Mouse (Mus musculus): Measurements from ENCODE around the gene Sbds. TPM values are rescaled to one million over a fixed set of nuclear protein-coding genes. Genes with fewer than 3 reads are reported as not detected.
A peak's percentile ranks its signal among the peaks of the same experiment; 100 is the strongest.

Sbds gene
- 33.7 and 40.7 TPM in 2 replicates for polyA plus RNA-seq (2012; rRNA removed)

DNA sequence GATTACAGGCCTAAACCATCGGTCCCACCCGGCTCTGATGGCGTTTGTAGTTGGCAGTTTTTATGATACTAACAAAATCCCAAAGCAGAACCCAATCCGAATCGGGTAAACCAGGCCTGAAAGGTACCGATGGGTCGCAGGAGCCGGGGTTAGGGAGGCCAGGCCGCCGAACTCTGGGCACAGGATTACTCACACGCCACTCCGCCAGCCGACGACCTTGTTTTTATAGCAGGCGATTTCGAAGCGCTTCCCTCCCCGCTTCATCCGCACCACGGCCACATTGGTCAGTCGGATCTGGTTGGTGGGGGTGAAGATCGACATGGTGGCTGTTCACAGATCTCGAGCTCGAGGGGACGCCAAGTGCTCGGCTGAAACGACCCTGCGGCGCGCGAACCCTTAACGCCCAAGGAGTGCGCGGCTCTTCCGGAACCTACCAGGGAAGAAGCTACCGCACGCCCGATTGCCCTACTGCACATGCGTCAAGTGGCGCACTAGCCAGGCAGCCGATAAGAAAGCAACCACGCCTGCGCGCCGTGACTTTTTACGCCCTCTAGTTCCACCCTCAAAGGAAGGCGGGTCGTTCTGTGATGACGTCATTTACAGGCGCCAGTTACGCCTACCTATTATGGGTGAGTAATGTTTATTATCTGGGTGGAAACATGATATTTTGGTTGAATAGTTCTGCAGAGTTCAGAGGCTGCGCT, at the start of gene Sbds, which contains the start of gene Tyw1:
Sbds (minus strand) TSS at position 514 of the 704 bp plus-strand sequence.
Tyw1 (plus strand) TSS at position 603 of the 704 bp plus-strand sequence.
- WGBS: under 1% methylated on average over 52 of the region's 52 CpGs
- peak; percentile 99 for DNase-seq
- Histone ChIP-seq H3K36me3 (ENCODE audit: control insufficient read depth, insufficient read depth, low read length) (peaks cover 3% of the 10 kb centered on the region; the same call in 1 of the 2 replicates), H3K4me1 (ENCODE audit: control insufficient read depth, insufficient read depth, low read length) (peaks cover 5% of the 10 kb centered on the region; the same call in 1 of the 2 replicates), H3K27me3 (replicated peaks; ENCODE audit: control insufficient read depth, insufficient read depth, low read length) (no peaks in the 10 kb centered on the region), H3K27ac (ENCODE audit: insufficient read depth, low read depth, low read length) (peak within 1 kb of the TSS; percentile 94), H3K4me3 (ENCODE audit: insufficient read depth, low read depth, low read length) (peak within 1 kb of the TSS; percentile 92)
- peak; percentile 94 for TF ChIP-seq POLR2A (IDR thresholded peaks at IDR 0.05; ENCODE audit: low read depth, low read length)
- no peak for TF ChIP-seq CTCF (conservative IDR thresholded peaks at IDR 0.05; ENCODE audit: insufficient read depth, insufficient read length, low read depth, low read length)

DNA sequence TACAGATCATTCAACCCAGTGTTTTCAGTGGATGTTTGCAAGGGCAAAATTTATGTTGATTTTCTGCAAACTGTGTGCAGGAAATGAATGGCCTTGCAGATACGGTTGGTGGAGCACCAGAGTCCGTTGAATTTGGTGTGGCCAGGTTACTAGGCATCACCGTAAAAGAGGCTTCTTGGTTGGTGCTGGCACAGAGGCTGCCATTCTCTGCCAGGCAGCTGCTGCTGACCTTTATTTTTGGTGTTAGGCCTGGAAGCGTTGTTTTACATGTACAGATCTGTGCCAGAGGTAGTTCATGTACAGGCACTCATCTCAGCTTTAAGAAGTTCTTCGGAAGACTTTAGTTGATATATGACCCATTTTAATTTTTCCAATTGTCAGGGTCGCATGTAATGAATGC, 48.3 kb upstream of the Sbds start:
- Histone ChIP-seq H3K4me3 (ENCODE audit: insufficient read depth, low read depth, low read length) (no peak overlapping the region), H3K36me3 (ENCODE audit: control insufficient read depth, insufficient read depth, low read length) (no peaks in the 10 kb centered on the region; the same call in 1 of the 2 replicates), H3K27me3 (replicated peaks; ENCODE audit: control insufficient read depth, insufficient read depth, low read length) (no peaks in the 10 kb centered on the region), H3K4me1 (ENCODE audit: control insufficient read depth, insufficient read depth, low read length) (no peaks in the 10 kb centered on the region), H3K27ac (ENCODE audit: insufficient read depth, low read depth, low read length) (no peak overlapping the region)
- 76% methylated on average over 6 of the region's 6 CpGs for WGBS
- DNase-seq: no peak
- no peak for TF ChIP-seq CTCF (conservative IDR thresholded peaks at IDR 0.05; ENCODE audit: insufficient read depth, insufficient read length, low read depth, low read length)
- no peak for TF ChIP-seq POLR2A (IDR thresholded peaks at IDR 0.05; ENCODE audit: low read depth, low read length)

GRCm38 (mm10) chr5:130299526-130299925, 44.2 kb upstream of the Sbds start:
- WGBS: 86% methylated on average over 8 of the region's 8 CpGs
- Histone ChIP-seq H3K27ac (ENCODE audit: insufficient read depth, low read depth, low read length) (no peak overlapping the region), H3K4me3 (ENCODE audit: insufficient read depth, low read depth, low read length) (no peak overlapping the region), H3K27me3 (replicated peaks; ENCODE audit: control insufficient read depth, insufficient read depth, low read length) (no peaks in the 10 kb centered on the region), H3K36me3 (ENCODE audit: control insufficient read depth, insufficient read depth, low read length) (no peaks in the 10 kb centered on the region; the same call in 1 of the 2 replicates), H3K4me1 (ENCODE audit: control insufficient read depth, insufficient read depth, low read length) (no peaks in the 10 kb centered on the region)
- TF ChIP-seq CTCF (conservative IDR thresholded peaks at IDR 0.05; ENCODE audit: insufficient read depth, insufficient read length, low read depth, low read length): no peak
- TF ChIP-seq POLR2A (IDR thresholded peaks at IDR 0.05; ENCODE audit: low read depth, low read length): no peak
- DNase-seq: no peak

GRCm38 (mm10) chr5:130298831-130299460, 43.6 kb upstream of the Sbds start:
- no peak for TF ChIP-seq POLR2A (IDR thresholded peaks at IDR 0.05; ENCODE audit: low read depth, low read length)
- TF ChIP-seq CTCF (conservative IDR thresholded peaks at IDR 0.05; ENCODE audit: insufficient read depth, insufficient read length, low read depth, low read length): no peak
- no peaks in the 10 kb centered on the region for H3K4me1 ChIP-seq (ENCODE audit: control insufficient read depth, insufficient read depth, low read length)

GRCm38 (mm10) chr5:130296071-130296470, 40.7 kb upstream of the Sbds start:
- WGBS: 80% methylated on average over 5 of the region's 5 CpGs
- Histone ChIP-seq H3K4me1 (ENCODE audit: control insufficient read depth, insufficient read depth, low read length) (no peaks in the 10 kb centered on the region), H3K4me3 (ENCODE audit: insufficient read depth, low read depth, low read length) (no peak overlapping the region), H3K27me3 (replicated peaks; ENCODE audit: control insufficient read depth, insufficient read depth, low read length) (no peaks in the 10 kb centered on the region), H3K27ac (ENCODE audit: insufficient read depth, low read depth, low read length) (no peak overlapping the region), H3K36me3 (ENCODE audit: control insufficient read depth, insufficient read depth, low read length) (no peaks in the 10 kb centered on the region; the same call in 1 of the 2 replicates)
- DNase-seq: no peak
- TF ChIP-seq POLR2A (IDR thresholded peaks at IDR 0.05; ENCODE audit: low read depth, low read length): no peak
- TF ChIP-seq CTCF (conservative IDR thresholded peaks at IDR 0.05; ENCODE audit: insufficient read depth, insufficient read length, low read depth, low read length): peak; percentile 23; the same call in 1 of the 2 replicates

More at GRCm38 (mm10) chr5:130298831-130299460, 43.6 kb upstream of the Sbds start:
- DNase-seq: no peak
- no peak overlapping the region for H3K27ac ChIP-seq (ENCODE audit: insufficient read depth, low read depth, low read length)
- H3K36me3 ChIP-seq (ENCODE audit: control insufficient read depth, insufficient read depth, low read length): no peaks in the 10 kb centered on the region; the same call in 1 of the 2 replicates
- H3K4me3 ChIP-seq (ENCODE audit: insufficient read depth, low read depth, low read length): no peak overlapping the region
- H3K27me3 ChIP-seq (replicated peaks; ENCODE audit: control insufficient read depth, insufficient read depth, low read length): no peaks in the 10 kb centered on the region
- WGBS: 87% methylated on average over 9 of the region's 9 CpGs

DNA sequence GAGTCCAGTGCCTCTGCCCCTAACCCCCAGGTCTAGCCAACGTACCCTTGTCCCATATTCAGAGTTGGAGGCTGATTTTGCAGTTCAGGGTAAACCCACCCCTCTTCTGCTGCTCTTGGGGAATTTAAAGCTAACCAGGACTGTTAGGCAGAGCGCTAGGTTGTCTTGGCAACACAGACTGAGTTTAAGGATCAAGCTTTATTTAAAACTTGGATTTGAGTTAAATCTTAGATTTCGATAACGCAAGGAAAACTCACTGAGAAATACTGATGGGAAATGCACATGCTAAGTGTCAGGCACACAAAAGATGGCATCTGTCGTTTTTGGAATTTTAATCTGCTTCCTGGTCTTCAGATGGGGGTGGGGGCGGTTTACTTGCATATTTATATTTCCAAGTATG, 39.3 kb upstream of the Sbds start:
- whole genome bisulfite sequencing: 93% methylated on average over 6 of the region's 6 CpGs
- DNase-seq: no peak
- Histone ChIP-seq H3K27ac (ENCODE audit: insufficient read depth, low read depth, low read length) (no peak overlapping the region), H3K27me3 (replicated peaks; ENCODE audit: control insufficient read depth, insufficient read depth, low read length) (no peaks in the 10 kb centered on the region), H3K4me3 (ENCODE audit: insufficient read depth, low read depth, low read length) (no peak overlapping the region), H3K36me3 (ENCODE audit: control insufficient read depth, insufficient read depth, low read length) (no peaks in the 10 kb centered on the region; the same call in 1 of the 2 replicates), H3K4me1 (ENCODE audit: control insufficient read depth, insufficient read depth, low read length) (no peaks in the 10 kb centered on the region)
- TF ChIP-seq POLR2A (IDR thresholded peaks at IDR 0.05; ENCODE audit: low read depth, low read length): no peak
- no peak for TF ChIP-seq CTCF (conservative IDR thresholded peaks at IDR 0.05; ENCODE audit: insufficient read depth, insufficient read length, low read depth, low read length)

DNA sequence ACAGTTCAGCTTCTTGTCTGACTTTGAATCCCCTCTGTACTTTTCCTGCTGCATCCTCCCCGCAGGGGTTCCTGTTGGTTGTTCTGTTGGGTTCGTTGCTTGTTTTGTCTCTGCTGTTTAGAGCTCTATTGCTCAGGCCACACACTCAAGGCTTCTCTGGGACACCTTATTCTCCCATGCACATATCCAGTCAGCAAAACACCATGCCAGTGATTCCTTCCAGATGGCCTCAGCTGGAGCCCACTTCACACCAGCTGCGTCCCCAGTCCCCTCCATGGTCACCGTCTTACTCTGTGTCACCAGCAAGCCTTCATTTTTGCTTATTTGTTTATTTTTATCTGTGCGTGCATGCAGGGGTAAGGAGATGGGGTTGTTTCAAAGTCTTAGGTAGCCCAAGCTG, 38.6 kb upstream of the Sbds start:
- no peak overlapping the region for H3K27ac ChIP-seq (ENCODE audit: insufficient read depth, low read depth, low read length)
- no peaks in the 10 kb centered on the region for H3K4me1 ChIP-seq (ENCODE audit: control insufficient read depth, insufficient read depth, low read length)
- no peaks in the 10 kb centered on the region for H3K27me3 ChIP-seq (replicated peaks; ENCODE audit: control insufficient read depth, insufficient read depth, low read length)
- no peaks in the 10 kb centered on the region; the same call in 1 of the 2 replicates for H3K36me3 ChIP-seq (ENCODE audit: control insufficient read depth, insufficient read depth, low read length)
- H3K4me3 ChIP-seq (ENCODE audit: insufficient read depth, low read depth, low read length): no peak overlapping the region
- 86% methylated on average over 5 of the region's 5 CpGs for WGBS
- TF ChIP-seq CTCF (conservative IDR thresholded peaks at IDR 0.05; ENCODE audit: insufficient read depth, insufficient read length, low read depth, low read length): no peak
- TF ChIP-seq POLR2A (IDR thresholded peaks at IDR 0.05; ENCODE audit: low read depth, low read length): no peak
- DNase-seq: no peak

All from kidney, adult 2 months (tissue).